Mouse (Mus musculus) E14TG2a.4 (cell line): ENCODE results near the gene Nfib.

ENCODE experiments used
- NANOG ChIP-seq: IDR thresholded peaks from 2 replicates; pipeline ENCODE4 v1.6.1; 2014; ENCODE audit warnings: borderline replicate concordance, low read length, mixed read lengths
- POU5F1 ChIP-seq: IDR thresholded peaks from 2 replicates; pipeline ENCODE4 v1.6.1; 2014; ENCODE audit warnings: low read length, borderline replicate concordance

GRCm38 (mm10) chr4:82250355-82250659, 455.2 kb downstream of the Nfib start:
- TF ChIP-seq NANOG (no peak), POU5F1 (no peak)
